Mouse (Mus musculus) cortical plate, adult 2 months (tissue): Measurements from ENCODE around the gene Enpp4. TPM values are rescaled to one million over a fixed set of nuclear protein-coding genes. Genes with fewer than 3 reads are reported as not detected.

ENCODE experiments used
- H3K27ac ChIP-seq: fragments of 200-500 bp; 2 replicates; pipeline ENCODE4 v1.5.1; 2012; ENCODE audit warnings: low read length, control low read depth, inconsistent platforms; ENCODE audit not compliant: insufficient read depth
- H3K4me1 ChIP-seq: fragments of 200-500 bp; 2 replicates; pipeline ENCODE4 v1.6.1; 2011; ENCODE audit warnings: low read length; ENCODE audit not compliant: control insufficient read depth, insufficient read depth
- H3K4me3 ChIP-seq: fragments of 200-500 bp; 2 replicates; pipeline ENCODE4 v1.5.1; 2011; ENCODE audit warnings: mild to moderate bottlenecking, low read length, control low read depth; ENCODE audit not compliant: insufficient read depth
- CTCF ChIP-seq: fragments of 200-500 bp; IDR thresholded peaks from 2 replicates; pipeline ENCODE4 v1.5.1; 2011; ENCODE audit warnings: mild to moderate bottlenecking, control low read depth, low read length; ENCODE audit not compliant: insufficient read depth; ENCODE audit errors: extremely low read depth
- POLR2A ChIP-seq: fragments of 200-500 bp; IDR thresholded peaks from 2 replicates; pipeline ENCODE4 v1.6.1; 2011; ENCODE audit warnings: mild to moderate bottlenecking, low read length, control low read depth; ENCODE audit not compliant: insufficient read depth; ENCODE audit errors: extremely low read depth
- polyA plus RNA-seq: library from polyadenylated mRNA; depleted of rRNA; stranded (reverse); fragments of >200 nt; gene quantifications from 2 replicates; pipeline ENCODE4 v1.2.3, GENCODE M21; 2012; rRNA removed

The Enpp4 gene
- polyA plus RNA-seq, 1 experiment = 14.4 TPM

GRCm38 (mm10) chr17:44075601-44076000 lies 30.0 kb downstream of the Enpp4 start:
- H3K27ac ChIP-seq = no peak overlapping the region

GRCm38 (mm10) chr17:44071680-44072079 lies 33.9 kb downstream of the Enpp4 start:
- TF ChIP-seq CTCF (no peak), POLR2A (no peak)
- H3K4me3 ChIP-seq = no peak overlapping the region
- H3K27ac ChIP-seq = no peak overlapping the region
- 0 out of 2 replicates have a peak, but pooled peaks cover 2% of the 10 kb centered on the region for H3K4me1 ChIP-seq

More at GRCm38 (mm10) chr17:44075601-44076000, 30.0 kb downstream of the Enpp4 start:
- Histone ChIP-seq H3K4me3 (no peak overlapping the region), H3K4me1 (peaks cover 6% of the 10 kb centered on the region)
- TF ChIP-seq POLR2A (no peak), CTCF (no peak)

GRCm38 (mm10) chr17:44068876-44069275 lies 36.7 kb downstream of the Enpp4 start:
- Histone ChIP-seq H3K4me1 (no peaks in the 10 kb centered on the region), H3K27ac (no peak overlapping the region), H3K4me3 (no peak overlapping the region)
- TF ChIP-seq POLR2A (no peak), CTCF (no peak)

- TF ChIP-seq POLR2A (no peak), CTCF (no peak)
- H3K4me1 ChIP-seq = no peaks in the 10 kb centered on the region
- H3K27ac ChIP-seq = no peak overlapping the region
- no peak overlapping the region for H3K4me3 ChIP-seq
These were observed 44.2 kb downstream of the Enpp4 start for GRCm38 (mm10) chr17:44061289-44061890.

- H3K4me3 ChIP-seq = no peak overlapping the region
- TF ChIP-seq CTCF (no peak), POLR2A (no peak)
- no peak overlapping the region for H3K27ac ChIP-seq
- H3K4me1 ChIP-seq = no peaks in the 10 kb centered on the region
These were observed 44.8 kb downstream of the Enpp4 start for GRCm38 (mm10) chr17:44060781-44061180.

GRCm38 (mm10) chr17:44058145-44058544 lies 47.5 kb downstream of the Enpp4 start:
- Histone ChIP-seq H3K4me1 (no peaks in the 10 kb centered on the region), H3K27ac (no peak overlapping the region), H3K4me3 (no peak overlapping the region)
- TF ChIP-seq POLR2A = no peak
- TF ChIP-seq CTCF = no peak

- no peak for TF ChIP-seq POLR2A
- no peak for TF ChIP-seq CTCF
- no peaks in the 10 kb centered on the region for H3K4me1 ChIP-seq
- no peak overlapping the region for H3K27ac ChIP-seq
- no peak overlapping the region for H3K4me3 ChIP-seq
These were observed 48.5 kb downstream of the Enpp4 start for GRCm38 (mm10) chr17:44057123-44057522.

GRCm38 (mm10) chr17:44053427-44053826 lies 52.2 kb downstream of the Enpp4 start:
- Histone ChIP-seq H3K27ac (no peak overlapping the region), H3K4me3 (no peak overlapping the region), H3K4me1 (no peaks in the 10 kb centered on the region)
- TF ChIP-seq POLR2A (no peak), CTCF (no peak)

Other genes with a start within 250 kb of the Enpp4 start
- gene Enpp5, start 27.0 kb downstream of the Enpp4 start, polyA plus RNA-seq = 204 and 216 TPM in 2 replicates
- 3.3 and 3.6 TPM in 2 replicates for gene Clic5, start 82.8 kb upstream of the Enpp4 start, polyA plus RNA-seq